Mouse (Mus musculus) liver, embryonic 15.5 days (tissue): ENCODE measurements around the gene Zfand2b. TPM values are rescaled to one million over a fixed set of nuclear protein-coding genes. Genes with fewer than 3 reads are reported as not detected.

Experiments
- ATAC-seq: fragments of 200-750 bp; cut with Nextera tagmentation; 2 replicates; pipeline ENCODE4 v1.8.0; 2017; ENCODE audit warnings: moderate number of reproducible peaks, mild to moderate bottlenecking, moderate library complexity; ENCODE audit not compliant: insufficient read depth
- H3K27ac ChIP-seq: fragments of 300-500 bp; sonication (generic); replicated peaks from 2 replicates; pipeline ENCODE4 v1.5.1; 2015; ENCODE audit warnings: mild to moderate bottlenecking, inconsistent platforms
- H3K27me3 ChIP-seq: fragments of 300-500 bp; sonication (generic); 2 replicates; pipeline ENCODE4 v1.6.1; 2015; ENCODE audit warnings: mild to moderate bottlenecking, inconsistent platforms
- H3K36me3 ChIP-seq: fragments of 300-500 bp; sonication (generic); replicated peaks from 2 replicates; pipeline ENCODE4 v1.6.1; 2015; ENCODE audit warnings: moderate library complexity, mild to moderate bottlenecking, inconsistent platforms
- H3K4me1 ChIP-seq: fragments of 300-500 bp; sonication (generic); replicated peaks from 2 replicates; pipeline ENCODE4 v1.6.1; 2015; ENCODE audit warnings: inconsistent platforms
- H3K4me2 ChIP-seq: fragments of 300-500 bp; sonication (generic); 2 replicates; pipeline ENCODE4 v1.6.1; 2015; ENCODE audit warnings: moderate library complexity, mild to moderate bottlenecking, inconsistent platforms
- H3K4me3 ChIP-seq: fragments of 300-500 bp; sonication (generic); replicated peaks from 2 replicates; pipeline ENCODE4 v1.5.1; 2015; ENCODE audit warnings: mild to moderate bottlenecking, inconsistent platforms
- H3K9ac ChIP-seq: fragments of 300-500 bp; sonication (generic); 2 replicates; pipeline ENCODE4 v1.6.1; 2015; ENCODE audit warnings: moderate library complexity, mild to moderate bottlenecking, inconsistent platforms
- H3K9me3 ChIP-seq: fragments of 300-500 bp; sonication (generic); replicated peaks from 2 replicates; pipeline ENCODE4 v1.6.1; 2016; ENCODE audit warnings: inconsistent platforms
- WGBS: fragments of 180-500 bp; shearing (Covaris S2); methylation state at CpG from one replicate; pipeline ENCODE4 v1.1.7; 2015; ENCODE audit warnings: mixed read lengths; ENCODE audit not compliant: insufficient replicate concordance; 5-methylcytosine and 5-hydroxymethylcytosine counted together
- polyA plus RNA-seq: library from polyadenylated mRNA; unstranded; fragments of >200 nt; fragmentation: Nextera tagmentation; extraction: Ambion mirVana; gene quantifications from 2 replicates; pipeline ENCODE4 v1.2.1, GENCODE M21; 2015

Zfand2b gene
- polyA plus RNA-seq, 1 experiment from 2014 or later: 43.4 TPM

DNA sequence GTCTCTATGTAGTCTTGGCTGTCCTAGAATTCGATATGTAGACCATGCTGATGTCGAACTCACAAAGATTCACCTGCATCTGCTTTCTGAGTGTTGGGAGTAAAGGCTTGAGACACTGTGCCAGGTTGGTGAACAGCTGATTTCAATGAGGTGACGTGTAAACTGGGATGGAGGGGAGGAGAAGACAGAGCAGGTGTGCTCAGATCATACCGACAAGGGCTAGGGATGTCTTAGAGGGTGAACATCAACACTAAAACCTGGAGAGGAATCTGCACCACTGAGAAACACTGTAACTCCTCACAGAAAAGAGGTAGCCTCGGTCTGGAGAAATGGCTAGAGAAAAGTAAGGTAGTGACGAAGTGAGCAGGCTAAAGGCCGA is 364 bp upstream of the Zfand2b start:
- WGBS: 6% methylated on average over 7 of the region's 7 CpGs
- Histone ChIP-seq H3K9ac (peak overlapping the region; percentile 91), H3K4me1 (peaks cover 47% of the 10 kb centered on the region), H3K4me3 (peak overlapping the region; percentile 91), H3K9me3 (no peaks in the 10 kb centered on the region), H3K27ac (peak overlapping the region; percentile 98), H3K27me3 (no peaks in the 10 kb centered on the region), H3K36me3 (peaks cover 41% of the 10 kb centered on the region), H3K4me2 (peak overlapping the region; percentile 89)
- ATAC-seq: peak; percentile 19

DNA sequence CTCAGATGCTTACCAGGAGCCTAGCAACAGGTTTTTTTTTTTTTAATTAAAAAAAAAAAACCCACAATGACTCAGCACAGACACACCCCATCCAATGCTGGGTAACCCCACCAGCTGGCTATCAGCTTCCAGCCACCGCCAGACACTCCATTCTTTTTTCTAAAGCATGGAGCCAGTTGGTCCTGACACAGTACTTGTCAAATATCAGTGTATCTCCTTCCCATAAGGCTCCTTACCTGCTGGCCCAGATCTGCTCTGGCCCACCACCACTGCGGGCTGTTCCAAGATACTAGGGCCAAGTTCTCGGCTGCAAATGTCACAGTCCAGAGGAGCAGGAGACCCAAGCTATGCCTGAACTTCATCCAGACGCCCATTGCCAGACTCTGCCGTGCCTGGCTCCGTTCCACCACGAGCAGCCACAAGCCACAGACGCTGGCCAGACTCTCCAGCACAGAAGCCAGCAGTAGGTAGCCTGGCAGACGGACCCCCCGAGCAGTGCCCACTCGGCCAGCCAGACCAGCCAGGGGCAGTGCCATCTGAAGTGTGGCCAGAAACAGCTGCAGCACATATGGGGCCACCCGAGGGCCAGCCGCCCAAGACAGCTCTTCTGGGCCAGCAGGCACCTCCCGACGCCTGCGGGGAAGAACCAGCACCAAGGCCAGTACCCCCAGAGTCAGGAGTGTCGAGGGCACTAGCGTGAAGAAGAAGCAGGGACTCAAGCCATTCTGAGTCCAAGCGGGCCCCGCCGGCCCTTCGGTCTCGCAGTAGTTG is 11.1 kb downstream of the Zfand2b start:
- Histone ChIP-seq H3K4me2 (peak overlapping the region; percentile 89), H3K9me3 (no peaks in the 10 kb centered on the region), H3K4me1 (peaks cover 46% of the 10 kb centered on the region), H3K27ac (peak overlapping the region; percentile 99), H3K9ac (peak overlapping the region; percentile 94), H3K27me3 (no peaks in the 10 kb centered on the region), H3K4me3 (peak overlapping the region; percentile 68), H3K36me3 (peaks cover 76% of the 10 kb centered on the region)
- peak; percentile 76 for ATAC-seq
- 2% methylated on average over 23 of the region's 23 CpGs for WGBS

DNA sequence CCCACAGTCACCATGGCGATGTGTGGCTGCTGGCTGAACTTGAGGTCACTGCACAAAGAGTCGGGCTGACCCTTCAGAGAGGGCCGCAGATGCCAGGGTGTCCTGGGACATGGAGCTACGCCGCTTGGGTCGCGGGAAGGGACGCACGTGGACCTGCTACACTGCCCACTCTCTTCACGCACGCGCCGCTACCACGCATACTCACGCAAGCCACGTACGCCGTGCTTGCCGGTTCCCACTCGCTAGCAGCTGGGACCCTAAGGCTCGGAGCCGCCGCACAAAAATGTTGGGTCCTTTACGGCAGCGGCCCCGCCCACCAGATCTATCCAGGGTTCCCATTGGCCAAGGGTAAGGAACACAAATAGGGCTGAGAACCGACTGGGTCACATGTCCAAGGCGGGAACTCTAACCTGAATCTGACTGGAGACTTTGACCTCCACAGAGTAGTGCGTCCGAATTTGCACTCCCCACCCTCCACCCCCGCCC is 11.7 kb downstream of the Zfand2b start, which contains the start of gene Abcb6:
Gene Abcb6 (minus strand): TSS at position 288 of the 486 bp plus-strand sequence.
- Histone ChIP-seq H3K27me3 (no peaks in the 10 kb centered on the region), H3K9ac (peak within 1 kb of the TSS; percentile 94), H3K9me3 (no peaks in the 10 kb centered on the region), H3K4me3 (peak within 1 kb of the TSS; percentile 68), H3K4me1 (peaks cover 46% of the 10 kb centered on the region), H3K4me2 (peak within 1 kb of the TSS; percentile 89), H3K27ac (peak within 1 kb of the TSS; percentile 99), H3K36me3 (peaks cover 76% of the 10 kb centered on the region)
- ATAC-seq: peak; percentile 83
- WGBS: 0% methylated on average over 31 of the region's 31 CpGs

DNA sequence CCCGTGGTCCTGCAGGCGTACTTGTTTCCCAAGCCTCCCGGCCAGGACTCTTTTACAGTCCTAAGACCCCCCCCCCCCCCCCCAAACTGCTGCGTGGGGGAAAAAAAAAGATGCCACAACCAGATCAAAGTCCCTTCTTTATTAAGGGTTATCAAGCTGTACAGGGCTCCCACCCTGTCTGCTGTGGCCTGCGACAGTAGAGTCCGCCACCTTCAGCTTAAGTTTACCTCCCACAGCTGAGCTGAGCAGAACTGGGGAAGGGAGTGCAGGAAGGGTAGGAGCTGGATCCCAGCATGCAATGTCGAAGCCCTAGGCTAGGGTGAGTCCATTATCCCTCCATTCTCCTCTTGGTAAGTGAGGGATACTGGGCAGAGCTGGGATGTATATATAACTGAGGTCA is 12.3 kb downstream of the Zfand2b start:
- ATAC-seq: no peak
- Histone ChIP-seq H3K36me3 (peaks cover 76% of the 10 kb centered on the region), H3K27me3 (no peaks in the 10 kb centered on the region), H3K4me2 (peak overlapping the region; percentile 89), H3K9ac (peak overlapping the region; percentile 94), H3K4me3 (peak overlapping the region; percentile 68), H3K4me1 (peaks cover 46% of the 10 kb centered on the region), H3K27ac (peak overlapping the region; percentile 99), H3K9me3 (no peaks in the 10 kb centered on the region)
- WGBS: 31% methylated on average over 7 of the region's 7 CpGs

DNA sequence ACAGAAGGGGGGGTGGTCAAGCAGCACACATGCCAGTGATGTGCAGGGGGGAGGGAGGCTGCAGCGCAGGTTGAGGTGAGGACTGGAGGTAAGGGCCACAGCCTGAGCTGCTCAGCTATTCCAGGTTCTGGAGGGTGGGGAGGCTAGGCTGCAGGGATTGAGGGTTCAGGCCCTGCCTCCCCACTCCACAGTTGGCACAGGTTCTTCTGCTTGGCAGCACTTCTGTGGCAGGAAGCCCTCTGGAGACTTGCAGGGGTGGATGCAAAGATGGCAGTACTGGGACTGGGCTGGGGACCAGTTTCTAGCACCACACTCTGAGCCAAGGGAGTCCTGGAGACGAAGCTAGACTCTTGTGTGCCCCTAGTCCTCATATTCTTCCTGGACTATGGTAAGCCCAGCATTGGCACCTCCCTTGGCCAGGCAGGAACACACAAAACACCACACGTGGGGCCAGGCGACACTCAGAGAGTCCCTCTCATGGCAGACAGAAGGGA is 13.0 kb downstream of the Zfand2b start:
- peak overlapping the region; percentile 99 for H3K27ac ChIP-seq
- WGBS: 83% methylated on average over 4 of the region's 4 CpGs
- peak overlapping the region; percentile 94; the same call in 1 of the 2 replicates for H3K9ac ChIP-seq
- no peak for ATAC-seq
- no peak overlapping the region for H3K4me3 ChIP-seq
- H3K9me3 ChIP-seq: no peaks in the 10 kb centered on the region
- H3K4me2 ChIP-seq: peak overlapping the region; percentile 89
- no peaks in the 10 kb centered on the region for H3K27me3 ChIP-seq
- peaks cover 46% of the 10 kb centered on the region for H3K4me1 ChIP-seq
- peaks cover 76% of the 10 kb centered on the region for H3K36me3 ChIP-seq

DNA sequence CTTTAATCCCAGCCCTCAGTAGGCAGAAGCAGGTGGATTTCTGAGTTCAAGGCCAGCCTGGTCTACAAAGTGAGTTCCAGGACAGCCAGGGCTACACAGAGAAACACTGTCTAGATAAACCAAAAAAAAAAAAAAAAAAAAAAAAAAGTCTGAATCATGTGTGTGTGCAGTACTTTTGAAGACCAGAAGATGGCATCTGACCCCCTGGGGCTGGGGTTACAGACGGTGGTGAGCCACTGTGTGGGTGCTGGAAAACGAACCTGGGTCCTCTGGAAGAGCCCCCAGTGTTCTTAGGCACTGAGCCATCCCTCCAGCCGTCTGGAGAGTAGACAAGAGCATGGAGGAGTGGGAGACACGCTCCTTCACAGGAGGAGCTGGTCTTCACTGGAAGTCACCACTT is 13.7 kb downstream of the Zfand2b start:
- no peak for ATAC-seq
- H3K4me3 ChIP-seq: no peak overlapping the region
- 68% methylated on average over 4 of the region's 4 CpGs for WGBS
- no peaks in the 10 kb centered on the region for H3K9me3 ChIP-seq
- H3K27me3 ChIP-seq: no peaks in the 10 kb centered on the region
- peaks cover 41% of the 10 kb centered on the region for H3K4me1 ChIP-seq
- no peak overlapping the region for H3K9ac ChIP-seq
- H3K36me3 ChIP-seq: peaks cover 76% of the 10 kb centered on the region
- no peak overlapping the region for H3K27ac ChIP-seq
- H3K4me2 ChIP-seq: no peak overlapping the region

DNA sequence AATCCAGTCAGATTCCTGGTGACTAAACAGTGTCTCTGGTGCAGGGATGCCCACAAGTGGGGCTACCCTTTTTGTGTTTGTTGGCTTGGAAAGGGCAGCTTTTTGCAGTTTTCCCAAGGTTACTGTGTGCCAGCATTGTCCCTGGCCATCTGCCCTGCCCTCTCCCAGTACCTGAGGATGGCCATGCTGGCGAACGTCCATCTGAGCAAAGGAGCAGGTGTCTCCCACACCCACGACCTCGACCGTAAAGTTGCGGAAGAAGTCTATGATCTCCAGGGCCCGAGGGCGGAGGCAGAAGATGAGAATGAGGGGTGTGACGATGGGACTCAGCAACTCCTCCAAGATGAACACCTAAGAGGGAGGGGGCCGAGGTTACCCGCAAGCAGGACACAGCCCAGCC is 17.0 kb downstream of the Zfand2b start:
- 91% methylated on average over 11 of the region's 11 CpGs for WGBS
- H3K4me1 ChIP-seq: peaks cover 46% of the 10 kb centered on the region
- no peak overlapping the region for H3K4me2 ChIP-seq
- no peaks in the 10 kb centered on the region for H3K9me3 ChIP-seq
- no peak overlapping the region for H3K27ac ChIP-seq
- H3K27me3 ChIP-seq: no peaks in the 10 kb centered on the region
- no peak overlapping the region for H3K9ac ChIP-seq
- no peak for ATAC-seq
- peaks cover 87% of the 10 kb centered on the region for H3K36me3 ChIP-seq
- H3K4me3 ChIP-seq: no peak overlapping the region

DNA sequence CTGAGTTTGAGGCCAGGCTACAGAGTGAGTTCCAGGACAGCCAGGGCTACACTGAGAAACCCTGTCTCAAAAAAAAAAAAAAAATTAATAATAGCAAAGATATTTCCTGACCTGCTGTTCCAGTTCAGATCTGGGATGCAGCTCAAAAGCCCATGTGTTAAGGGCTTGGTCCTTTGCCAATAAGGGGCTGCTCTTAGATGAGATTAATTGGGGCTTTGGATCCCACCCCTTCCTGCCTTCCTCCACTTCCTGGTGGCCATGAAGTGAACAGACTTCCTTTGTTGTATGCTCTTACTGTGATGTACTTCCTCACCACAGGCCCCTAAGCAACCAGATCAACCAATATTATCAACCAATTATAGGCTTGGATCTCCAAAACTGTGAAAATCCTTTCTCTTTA is 18.7 kb downstream of the Zfand2b start:
- H3K36me3 ChIP-seq: peaks cover 73% of the 10 kb centered on the region
- peaks cover 40% of the 10 kb centered on the region for H3K4me1 ChIP-seq
- ATAC-seq: no peak
- H3K4me3 ChIP-seq: no peak overlapping the region
- no peak overlapping the region for H3K9ac ChIP-seq
- no peak overlapping the region for H3K27ac ChIP-seq
- H3K4me2 ChIP-seq: no peak overlapping the region
- H3K9me3 ChIP-seq: no peaks in the 10 kb centered on the region
- no peaks in the 10 kb centered on the region for H3K27me3 ChIP-seq

DNA sequence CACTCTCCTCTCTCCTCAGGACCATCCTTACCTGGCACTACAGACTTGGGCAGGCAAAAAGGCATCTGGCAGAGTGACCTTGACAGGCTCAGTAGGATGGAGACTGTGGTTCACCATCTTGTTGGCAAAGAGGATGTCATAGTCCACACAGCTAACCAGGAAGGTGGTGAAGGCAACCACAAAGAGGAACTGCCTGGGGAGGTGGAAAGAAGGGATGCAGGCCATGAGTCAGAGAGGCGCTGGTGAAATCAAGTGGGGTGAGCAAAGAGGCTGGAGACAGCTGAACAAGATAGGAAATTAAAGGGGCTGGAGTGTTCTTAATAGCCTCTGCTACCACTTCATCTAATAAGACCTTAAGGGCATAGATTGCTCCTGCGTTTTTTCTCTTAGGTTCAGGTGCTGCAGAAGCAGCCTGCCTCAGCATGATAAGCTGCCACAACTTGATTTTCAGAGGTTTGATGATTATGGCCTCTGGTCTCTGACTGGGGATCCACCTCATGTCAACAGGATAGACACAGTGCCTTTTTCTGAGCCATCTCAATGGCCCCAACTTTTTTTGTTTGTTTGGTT is 19.6 kb downstream of the Zfand2b start:
- Histone ChIP-seq H3K36me3 (peaks cover 64% of the 10 kb centered on the region), H3K4me2 (no peak overlapping the region), H3K27ac (peak overlapping the region; percentile 34), H3K4me1 (peaks cover 44% of the 10 kb centered on the region), H3K27me3 (no peaks in the 10 kb centered on the region), H3K9me3 (no peaks in the 10 kb centered on the region), H3K4me3 (no peak overlapping the region), H3K9ac (no peak overlapping the region)
- 24% methylated on average over 2 of the region's 2 CpGs for WGBS
- ATAC-seq: no peak

DNA sequence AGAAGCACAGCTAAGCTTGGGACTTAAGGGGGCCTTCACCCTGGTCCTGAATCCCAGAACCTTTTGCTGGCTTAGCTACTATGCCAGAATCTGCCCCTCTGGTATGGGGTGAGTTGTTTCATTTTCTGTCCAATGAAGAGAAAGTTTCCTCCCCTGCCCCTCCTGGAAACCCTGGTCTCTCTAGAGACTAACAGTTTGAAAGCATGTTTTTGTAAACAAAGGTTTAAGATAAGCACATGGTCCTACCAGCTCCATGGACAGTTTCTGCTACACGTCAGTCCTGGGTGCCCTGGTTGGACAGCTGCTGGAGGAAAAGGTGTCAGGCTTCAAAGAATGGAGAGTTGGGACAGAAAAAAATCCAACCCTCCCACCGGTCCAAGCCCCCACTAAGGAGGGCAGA is 22.1 kb downstream of the Zfand2b start:
- Histone ChIP-seq H3K9ac (peak overlapping the region; percentile 97), H3K4me2 (peak overlapping the region; percentile 88), H3K9me3 (no peaks in the 10 kb centered on the region), H3K4me1 (peaks cover 52% of the 10 kb centered on the region), H3K4me3 (peak overlapping the region; percentile 89), H3K36me3 (peaks cover 47% of the 10 kb centered on the region), H3K27ac (peak overlapping the region; percentile 95), H3K27me3 (no peaks in the 10 kb centered on the region)
- no peak for ATAC-seq
- 26% methylated on average over 2 of the region's 2 CpGs for WGBS

DNA sequence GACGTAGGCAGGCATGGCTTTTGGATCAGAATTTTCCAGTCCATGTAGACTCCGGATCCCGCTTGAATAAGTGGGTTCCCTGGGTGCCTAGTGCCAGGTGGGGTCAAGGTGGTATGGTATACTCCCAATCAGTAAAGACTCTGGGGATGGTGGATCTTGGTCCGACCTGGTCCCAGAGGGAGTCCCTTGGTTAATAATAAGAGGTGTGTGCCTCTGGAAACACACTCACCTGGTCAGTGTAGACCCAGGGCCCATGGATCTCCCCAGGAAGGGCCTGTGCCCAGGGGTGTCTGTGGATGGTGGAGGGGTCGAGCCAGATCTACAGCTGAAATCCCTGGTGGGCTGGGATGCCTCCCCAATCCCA is 22.8 kb downstream of the Zfand2b start:
- peak overlapping the region; percentile 95 for H3K27ac ChIP-seq
- H3K9me3 ChIP-seq: no peaks in the 10 kb centered on the region
- 38% methylated on average over 5 of the region's 5 CpGs for WGBS
- no peak; the same call in 1 of the 2 replicates for ATAC-seq
- H3K9ac ChIP-seq: peak overlapping the region; percentile 97
- peaks cover 47% of the 10 kb centered on the region for H3K36me3 ChIP-seq
- peak overlapping the region; percentile 89 for H3K4me3 ChIP-seq
- H3K4me1 ChIP-seq: peaks cover 52% of the 10 kb centered on the region
- no peaks in the 10 kb centered on the region for H3K27me3 ChIP-seq
- H3K4me2 ChIP-seq: peak overlapping the region; percentile 88
